Mouse (Mus musculus) hindbrain, embryonic 14.5 days (tissue): ENCODE measurements around the gene Abcb9. TPM values are rescaled to one million over a fixed set of nuclear protein-coding genes. Genes with fewer than 3 reads are reported as not detected.
A peak's percentile ranks its signal among the peaks of the same experiment; 100 is the strongest.

Experiments
- ATAC-seq: fragments of 200-750 bp; cut with Nextera tagmentation; 2 replicates; pipeline ENCODE4 v1.8.0; 2017; ENCODE audit warnings: moderate number of reproducible peaks, mild to moderate bottlenecking, moderate TSS enrichment, moderate library complexity; ENCODE audit not compliant: low FRiP score
- DNase-seq: peaks from one replicate; pipeline ENCODE4 v3.0.0-alpha.2; 2015; ENCODE audit warnings: low spot score
- H3K27ac ChIP-seq: fragments of 300-500 bp; sonication (generic); 2 replicates; pipeline ENCODE4 v1.5.1; 2014; ENCODE audit warnings: mild to moderate bottlenecking, moderate library complexity
- H3K27me3 ChIP-seq: fragments of 300-500 bp; sonication (generic); 2 replicates; pipeline ENCODE4 v1.6.1; 2014; ENCODE audit warnings: mild to moderate bottlenecking, low read length, mixed read lengths; ENCODE audit not compliant: control insufficient read depth, insufficient read depth
- H3K36me3 ChIP-seq: fragments of 300-500 bp; sonication (generic); replicated peaks from 2 replicates; pipeline ENCODE4 v1.6.1; 2014; ENCODE audit not compliant: control insufficient read depth, insufficient read depth
- H3K4me1 ChIP-seq: fragments of 300-500 bp; sonication (generic); replicated peaks from 2 replicates; pipeline ENCODE4 v1.6.1; 2014; ENCODE audit warnings: antibody characterized with exemption, low read length, mixed read lengths; ENCODE audit not compliant: control insufficient read depth, insufficient read depth
- H3K4me2 ChIP-seq: fragments of 300-500 bp; sonication (generic); replicated peaks from 2 replicates; pipeline ENCODE4 v1.6.1; 2014; ENCODE audit warnings: mild to moderate bottlenecking, moderate library complexity
- H3K4me3 ChIP-seq: fragments of 300-500 bp; sonication (generic); replicated peaks from 2 replicates; pipeline ENCODE4 v1.5.1; 2014; ENCODE audit warnings: mild to moderate bottlenecking, low read length
- H3K9ac ChIP-seq: fragments of 300-500 bp; sonication (generic); 2 replicates; pipeline ENCODE4 v1.6.1; 2014
- H3K9me3 ChIP-seq: fragments of 300-500 bp; sonication (generic); 2 replicates; pipeline ENCODE4 v1.6.1; 2016; ENCODE audit warnings: low read length; ENCODE audit not compliant: control insufficient read depth
- WGBS: fragments of 180-500 bp; shearing (Covaris S2); extraction: QIAGEN DNeasy Blood & Tissue Kit; methylation state at CpG from one replicate; pipeline ENCODE4 v1.1.7; 2014; 5-methylcytosine and 5-hydroxymethylcytosine counted together
- polyA plus RNA-seq: library from polyadenylated mRNA; unstranded; fragments of >200 nt; fragmentation: Nextera tagmentation; extraction: Ambion mirVana; gene quantifications from 2 replicates; pipeline ENCODE4 v1.2.1, GENCODE M21; 2014

Abcb9 gene
- polyA plus RNA-seq, 1 experiment from 2014 or later = 13.2 TPM

DNA sequence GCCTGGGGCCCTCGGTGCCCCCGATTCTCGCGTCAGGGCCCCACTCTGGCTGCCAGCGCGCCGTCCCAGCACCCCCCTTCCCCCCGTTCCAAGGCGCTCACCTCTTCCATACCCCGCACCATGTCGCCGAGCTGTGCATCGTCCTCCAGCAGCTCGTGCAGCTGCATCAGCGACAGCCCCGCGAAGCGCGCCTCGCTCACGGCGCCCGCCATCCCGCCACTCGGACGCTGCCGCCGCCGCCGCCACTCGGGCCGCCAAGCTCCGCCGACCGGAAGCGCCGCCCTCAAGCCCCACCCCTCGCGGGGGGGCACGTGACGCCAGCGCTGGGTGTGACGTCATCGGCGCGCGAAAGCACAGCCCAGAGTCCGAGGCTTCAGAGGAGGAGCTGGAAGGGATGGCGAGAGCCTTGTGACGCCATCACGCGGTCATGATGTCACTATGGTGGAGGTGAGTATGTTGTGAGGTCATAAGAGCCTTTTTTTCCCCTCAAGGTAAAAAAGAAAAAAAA is 63.5 kb downstream of the Abcb9 start, which contains the start of gene Vps37b:
Vps37b (minus strand) TSS at position 270 of the 508 bp plus-strand sequence.
- Histone ChIP-seq H3K9me3 (no peaks in the 10 kb centered on the region), H3K27ac (peak within 1 kb of the TSS; percentile 97), H3K4me3 (peak within 1 kb of the TSS; percentile 96), H3K4me1 (peaks cover 33% of the 10 kb centered on the region), H3K4me2 (peak within 1 kb of the TSS; percentile 86), H3K27me3 (no peaks in the 10 kb centered on the region), H3K9ac (peak within 1 kb of the TSS; percentile 99), H3K36me3 (no peaks in the 10 kb centered on the region; the same call in 1 of the 2 replicates)
- WGBS = under 1% methylated on average over 52 of the region's 52 CpGs
- DNase-seq (peak; percentile 97), ATAC-seq (peak; percentile 75)

DNA sequence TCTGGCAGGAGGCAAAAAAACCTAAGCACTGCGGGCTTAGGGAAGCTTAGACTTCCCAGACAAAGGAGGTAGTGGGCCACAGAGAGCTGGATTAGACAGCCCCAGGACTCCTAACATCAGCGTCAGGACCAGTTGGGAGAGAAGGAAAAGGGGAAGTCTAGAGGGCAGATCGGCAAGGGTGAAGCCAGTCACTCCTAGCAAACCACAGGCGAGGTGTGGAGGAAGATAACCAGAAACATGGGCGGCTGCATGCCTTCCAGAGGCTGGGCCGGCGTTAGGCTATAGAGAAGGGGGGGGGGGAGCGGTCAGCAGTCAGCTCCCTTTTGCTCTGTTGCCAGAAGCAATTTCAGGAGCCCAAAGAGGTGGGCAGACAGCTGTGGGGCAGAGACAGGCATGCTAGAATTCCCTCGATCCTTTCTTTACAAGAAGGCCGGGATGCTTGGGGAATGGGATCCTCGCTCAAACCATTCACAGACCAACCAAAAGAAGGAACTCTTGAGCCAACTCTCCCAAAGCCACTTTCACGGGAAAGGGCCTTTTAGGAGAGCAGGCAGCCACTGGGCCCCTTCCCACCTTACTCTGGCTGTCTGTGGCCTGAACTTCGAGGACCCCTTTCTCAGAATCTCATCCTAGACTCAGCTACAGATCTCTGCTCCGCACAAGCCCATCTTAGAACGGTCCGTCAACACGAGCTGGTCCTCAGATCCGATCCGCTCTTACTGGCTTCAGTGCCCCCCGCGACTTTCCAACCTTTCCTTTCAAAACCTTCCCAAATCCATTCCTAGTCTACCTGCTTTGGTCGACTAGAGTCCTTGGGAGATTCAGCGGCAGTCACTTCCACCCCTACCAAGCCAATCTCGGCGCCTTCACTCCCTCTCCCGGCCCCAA is 64.3 kb downstream of the Abcb9 start:
- H3K4me3 ChIP-seq = peak overlapping the region; percentile 96
- H3K27ac ChIP-seq = peak overlapping the region; percentile 97
- WGBS = under 1% methylated on average over 25 of the region's 26 CpGs
- peak overlapping the region; percentile 86 for H3K4me2 ChIP-seq
- no peaks in the 10 kb centered on the region; the same call in 1 of the 2 replicates for H3K36me3 ChIP-seq
- H3K9ac ChIP-seq = peak overlapping the region; percentile 99
- H3K4me1 ChIP-seq = peaks cover 36% of the 10 kb centered on the region
- no peaks in the 10 kb centered on the region for H3K27me3 ChIP-seq
- peak; percentile 46 for ATAC-seq
- DNase-seq = peak; percentile 52
- H3K9me3 ChIP-seq = no peaks in the 10 kb centered on the region

DNA sequence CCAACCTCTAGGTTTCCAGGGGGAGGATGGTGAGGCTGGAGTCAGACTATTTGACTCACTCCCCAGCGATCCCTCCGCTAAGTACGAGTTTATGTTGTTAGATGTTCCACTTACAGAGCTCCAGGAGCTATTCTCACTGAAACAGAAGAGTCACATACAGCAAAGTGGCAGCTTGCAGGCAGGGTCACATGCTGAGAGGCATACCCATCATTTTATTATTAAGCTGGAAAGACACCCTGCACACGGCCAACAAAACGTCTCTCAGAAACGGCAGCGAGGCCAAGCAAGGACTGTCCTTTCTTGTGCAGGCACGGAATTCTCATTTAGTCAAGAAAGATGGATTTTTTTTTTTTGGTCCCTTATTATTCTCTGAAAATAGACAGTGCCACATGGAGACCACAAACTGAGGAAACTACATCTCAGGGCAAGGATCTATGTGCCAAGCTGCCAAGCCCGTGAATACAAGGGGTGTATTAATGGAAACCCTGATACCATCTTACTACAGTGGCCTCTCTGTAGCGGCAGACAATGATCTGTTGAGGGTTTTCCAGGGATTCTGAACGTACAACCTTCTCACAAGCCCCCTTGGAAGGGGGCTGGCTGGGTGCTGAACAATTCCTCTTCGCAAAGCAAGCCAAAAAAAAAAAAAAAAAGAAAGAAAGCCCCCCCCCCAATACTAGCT is 65.1 kb downstream of the Abcb9 start:
- DNase-seq = peak; percentile 68
- Histone ChIP-seq H3K4me3 (peak overlapping the region; percentile 96), H3K4me1 (peaks cover 44% of the 10 kb centered on the region), H3K9ac (peak overlapping the region; percentile 99), H3K9me3 (no peaks in the 10 kb centered on the region), H3K27me3 (no peaks in the 10 kb centered on the region), H3K4me2 (peak overlapping the region; percentile 86), H3K27ac (peak overlapping the region; percentile 97), H3K36me3 (no peaks in the 10 kb centered on the region; the same call in 1 of the 2 replicates)
- peak; percentile 64 for ATAC-seq
- 11% methylated on average over 12 of the region's 12 CpGs for WGBS

DNA sequence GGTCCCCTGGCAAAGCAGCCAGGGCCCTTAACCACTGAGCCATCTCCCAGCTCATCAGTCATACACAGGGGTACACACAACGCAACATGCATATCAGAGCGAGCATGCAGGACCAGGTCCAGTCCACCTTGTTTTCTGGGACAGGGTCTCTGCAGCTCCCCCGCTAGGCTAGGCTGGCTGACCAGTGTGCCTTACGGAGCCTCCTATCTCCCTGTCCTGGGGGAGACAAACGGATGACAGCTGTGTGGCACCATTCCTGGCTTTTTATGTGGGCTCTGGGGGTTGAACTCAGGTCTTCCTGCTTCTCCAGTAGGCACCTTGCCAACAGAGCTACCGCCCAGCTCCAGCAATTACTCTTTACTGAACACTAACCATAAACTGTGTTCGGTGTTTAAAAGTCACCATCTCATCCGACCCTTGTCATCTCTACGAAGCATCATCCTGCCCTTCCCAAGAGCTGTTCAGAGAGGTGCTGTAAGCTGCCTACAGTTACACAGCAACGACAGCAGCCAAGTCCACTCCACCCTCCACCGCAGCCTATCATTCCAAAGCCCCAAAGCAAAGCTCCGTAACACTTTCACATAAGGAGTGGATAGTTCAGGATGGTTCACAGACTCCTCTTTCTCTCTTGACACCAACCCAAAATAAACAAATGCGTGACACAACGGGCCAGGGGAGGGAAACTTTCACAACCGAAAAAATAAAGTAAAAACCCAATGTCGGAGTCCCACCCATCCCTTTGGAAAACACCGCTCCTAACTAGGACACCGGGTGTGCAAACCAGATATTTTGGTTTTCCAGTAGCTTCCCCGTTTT is 66.2 kb downstream of the Abcb9 start:
- Histone ChIP-seq H3K4me2 (peak overlapping the region; percentile 86), H3K9ac (peak overlapping the region; percentile 28; the same call in 1 of the 2 replicates), H3K4me3 (peak overlapping the region; percentile 96), H3K36me3 (no peaks in the 10 kb centered on the region; the same call in 1 of the 2 replicates), H3K9me3 (no peaks in the 10 kb centered on the region), H3K27ac (peak overlapping the region; percentile 97; the same call in 1 of the 2 replicates), H3K4me1 (peaks cover 55% of the 10 kb centered on the region), H3K27me3 (no peaks in the 10 kb centered on the region)
- WGBS = 78% methylated on average over 19 of the region's 19 CpGs
- ATAC-seq (no peak), DNase-seq (no peak)

DNA sequence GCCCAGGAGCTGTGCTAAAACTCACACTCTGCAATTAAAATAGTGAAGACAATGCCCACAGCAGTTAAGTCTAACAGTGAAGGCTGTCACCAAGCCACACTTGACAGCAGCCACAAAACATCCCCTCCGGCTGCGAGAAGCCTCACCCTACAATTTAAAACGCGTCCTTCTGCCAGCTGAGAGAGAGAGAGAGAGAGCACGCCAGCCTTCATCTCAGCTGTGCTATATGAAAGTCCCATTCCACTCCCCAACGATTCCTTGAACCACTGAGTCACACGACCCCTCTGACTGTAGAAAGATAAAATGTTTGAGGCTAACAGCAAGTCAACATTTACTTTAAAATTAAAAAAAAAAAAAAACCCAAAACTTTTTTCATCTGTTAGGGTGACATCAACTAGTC is 66.9 kb downstream of the Abcb9 start:
- 0 out of 2 replicates have a peak overlapping the region, but pooled peaks have one; percentile 9 for H3K9ac ChIP-seq
- peak overlapping the region; percentile 96; the same call in 1 of the 2 replicates for H3K4me3 ChIP-seq
- peaks cover 56% of the 10 kb centered on the region for H3K4me1 ChIP-seq
- H3K9me3 ChIP-seq = no peaks in the 10 kb centered on the region
- no peak for ATAC-seq
- no peak overlapping the region for H3K27ac ChIP-seq
- no peaks in the 10 kb centered on the region for H3K27me3 ChIP-seq
- WGBS = 34% methylated on average over 7 of the region's 7 CpGs
- H3K36me3 ChIP-seq = no peaks in the 10 kb centered on the region; the same call in 1 of the 2 replicates
- peak overlapping the region; percentile 86 for H3K4me2 ChIP-seq
- no peak for DNase-seq

DNA sequence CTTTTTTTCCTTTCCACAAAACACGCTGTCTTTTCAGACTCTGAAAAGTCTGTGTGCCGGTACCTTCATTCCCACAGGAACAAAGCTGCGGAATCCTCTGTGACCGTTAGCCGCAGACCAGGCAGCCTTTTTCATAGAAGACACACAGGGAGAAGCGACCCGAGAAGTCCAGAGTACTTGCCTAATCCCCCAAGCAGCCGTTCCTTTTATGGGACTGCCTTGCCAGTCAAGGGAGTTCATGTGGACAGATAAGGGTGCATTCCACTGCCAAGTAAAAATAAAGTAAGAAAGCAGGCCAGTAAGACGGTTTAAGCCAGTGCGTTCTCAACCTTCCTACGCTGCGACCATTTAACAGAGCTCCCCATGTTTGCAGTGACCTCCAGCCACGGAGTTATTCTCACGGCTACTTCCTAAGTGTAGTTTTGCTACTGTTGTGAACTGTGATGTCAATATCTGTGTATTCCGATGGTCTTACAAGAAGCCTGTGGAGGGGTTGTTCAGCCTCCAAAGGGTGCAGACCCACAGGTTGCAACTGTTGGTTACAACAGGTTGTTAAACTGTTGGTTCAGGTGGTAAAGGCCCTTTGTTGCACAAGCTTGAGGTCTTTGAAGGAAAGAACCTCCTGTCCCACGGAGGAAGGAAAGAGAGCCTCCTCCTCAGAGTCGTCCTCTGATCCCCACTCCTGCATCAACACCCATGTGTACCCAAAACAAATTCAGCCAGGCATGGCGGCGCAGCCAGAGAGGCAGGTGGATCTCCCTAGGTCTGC is 67.7 kb downstream of the Abcb9 start:
- Histone ChIP-seq H3K27ac (peak overlapping the region; percentile 49), H3K9ac (no peak overlapping the region), H3K4me1 (peaks cover 56% of the 10 kb centered on the region), H3K36me3 (no peaks in the 10 kb centered on the region; the same call in 1 of the 2 replicates), H3K27me3 (no peaks in the 10 kb centered on the region), H3K4me2 (peak overlapping the region; percentile 86), H3K9me3 (no peaks in the 10 kb centered on the region), H3K4me3 (0 out of 2 replicates have a peak overlapping the region, but pooled peaks have one; percentile 96)
- ATAC-seq (no peak), DNase-seq (no peak)
- 58% methylated on average over 19 of the region's 19 CpGs for WGBS

DNA sequence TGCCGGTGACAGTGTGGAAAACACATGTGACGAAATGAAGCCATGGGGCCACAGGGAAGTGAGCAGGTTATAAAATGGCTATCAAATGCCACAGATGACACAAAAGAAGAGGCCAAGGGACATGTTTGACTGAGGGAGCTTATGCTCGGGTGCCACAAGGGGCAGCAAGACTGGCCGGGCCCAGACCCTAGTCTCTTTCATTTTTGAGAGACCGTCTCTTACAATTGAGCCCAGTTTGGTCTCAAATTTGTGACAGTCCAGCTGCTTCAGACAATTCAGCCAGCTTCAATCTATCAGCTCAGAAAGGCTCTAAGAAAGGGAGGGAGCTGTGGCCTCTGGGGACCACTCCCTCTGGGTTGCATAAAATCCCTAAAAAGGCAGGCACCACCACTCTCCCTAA is 69.0 kb downstream of the Abcb9 start:
- H3K27me3 ChIP-seq = no peaks in the 10 kb centered on the region
- WGBS = 45% methylated on average over 5 of the region's 5 CpGs
- no peaks in the 10 kb centered on the region; the same call in 1 of the 2 replicates for H3K36me3 ChIP-seq
- 0 out of 2 replicates have a peak overlapping the region, but pooled peaks have one; percentile 5 for H3K27ac ChIP-seq
- peak overlapping the region; percentile 16; the same call in 1 of the 2 replicates for H3K4me2 ChIP-seq
- H3K4me3 ChIP-seq = no peak overlapping the region
- H3K4me1 ChIP-seq = peaks cover 56% of the 10 kb centered on the region
- ATAC-seq = no peak
- DNase-seq = no peak
- H3K9me3 ChIP-seq = no peaks in the 10 kb centered on the region
- H3K9ac ChIP-seq = peak overlapping the region; percentile 16; the same call in 1 of the 2 replicates
